Mouse (Mus musculus) c-Kit-positive CD71-positive TER-119-negative erythroid progenitor cells, embryonic 14.5 days (primary cell): ENCODE measurements around the gene Sytl3.

Experiments
- DNase-seq: peaks from one replicate; pipeline ENCODE4 v3.0.0-alpha.2; 2013; ENCODE audit warnings: low read depth

Gene Sytl3

DNA sequence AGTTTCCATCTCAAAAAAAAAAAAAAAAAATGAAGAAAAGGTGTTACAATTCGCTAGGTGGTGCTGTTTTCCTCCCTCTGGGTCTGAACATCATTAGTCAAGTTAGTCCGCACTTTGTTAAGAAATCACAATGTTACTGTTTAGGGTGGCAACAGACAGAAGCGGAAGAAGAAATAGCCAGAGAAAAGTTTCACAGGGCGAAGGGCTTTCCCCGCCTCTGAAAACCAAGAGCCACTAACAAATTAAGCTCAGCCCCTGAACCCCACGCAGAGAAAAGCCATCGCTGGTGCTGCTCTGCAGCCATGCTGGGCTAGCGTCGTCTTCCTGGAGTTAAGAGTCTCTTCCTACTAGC, 119.4 kb downstream of the Sytl3 start:
- no peak for DNase-seq

DNA sequence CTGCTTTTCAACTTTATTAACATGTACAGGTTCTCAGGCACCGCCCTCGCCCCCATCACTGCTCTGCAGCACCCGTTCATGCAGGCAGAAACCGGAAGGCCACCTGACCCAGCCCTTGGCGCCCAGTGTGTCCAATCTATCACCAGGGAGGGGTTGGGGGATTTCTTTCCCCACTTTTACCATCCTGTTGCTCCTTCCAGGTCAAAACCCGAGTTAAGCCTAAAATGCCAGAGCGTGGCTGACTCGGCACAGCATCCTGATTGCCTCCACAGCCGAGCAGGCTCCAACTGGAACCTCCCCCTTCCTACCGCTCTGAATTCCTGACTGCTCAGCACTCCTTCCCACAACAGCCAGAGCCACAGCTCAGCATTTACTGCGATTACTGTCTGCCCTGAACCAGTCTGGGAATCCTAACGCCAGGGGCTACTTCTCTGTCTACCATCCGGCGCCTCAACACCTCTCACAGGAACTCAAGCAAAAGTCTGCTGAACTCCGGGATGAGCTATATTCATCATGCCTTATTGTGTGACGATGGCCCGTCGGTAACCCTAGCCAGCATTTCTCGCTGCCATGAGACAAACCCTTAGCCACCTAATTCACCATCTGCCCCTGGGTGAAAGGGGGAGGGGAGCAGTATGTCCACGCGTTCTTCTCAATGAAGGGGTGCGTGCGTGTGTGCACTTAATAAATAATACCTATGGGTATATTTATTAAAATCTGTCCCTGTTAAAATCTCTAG, 120.0 kb downstream of the Sytl3 start:
- no peak for DNase-seq

DNA sequence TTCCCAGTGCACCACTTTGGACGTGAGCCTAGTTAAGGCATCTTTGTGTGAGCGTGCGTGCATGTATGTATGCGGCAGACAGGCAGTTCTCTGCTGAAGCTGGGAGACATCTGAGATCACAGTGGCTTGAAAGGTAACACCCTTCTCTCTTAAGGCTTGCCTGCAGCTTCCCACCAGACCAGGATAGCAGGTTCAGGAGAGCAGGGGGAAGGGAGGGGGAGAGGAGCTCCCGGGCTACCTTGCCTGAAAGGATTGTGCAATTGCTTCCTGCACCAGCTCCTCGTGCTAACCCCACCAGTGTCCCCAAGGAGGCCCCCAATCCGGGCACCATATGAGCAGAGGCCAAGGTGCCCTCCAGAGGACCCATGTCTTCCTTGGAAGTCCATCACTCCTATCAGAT, 120.7 kb downstream of the Sytl3 start:
- DNase-seq, result no peak

DNA sequence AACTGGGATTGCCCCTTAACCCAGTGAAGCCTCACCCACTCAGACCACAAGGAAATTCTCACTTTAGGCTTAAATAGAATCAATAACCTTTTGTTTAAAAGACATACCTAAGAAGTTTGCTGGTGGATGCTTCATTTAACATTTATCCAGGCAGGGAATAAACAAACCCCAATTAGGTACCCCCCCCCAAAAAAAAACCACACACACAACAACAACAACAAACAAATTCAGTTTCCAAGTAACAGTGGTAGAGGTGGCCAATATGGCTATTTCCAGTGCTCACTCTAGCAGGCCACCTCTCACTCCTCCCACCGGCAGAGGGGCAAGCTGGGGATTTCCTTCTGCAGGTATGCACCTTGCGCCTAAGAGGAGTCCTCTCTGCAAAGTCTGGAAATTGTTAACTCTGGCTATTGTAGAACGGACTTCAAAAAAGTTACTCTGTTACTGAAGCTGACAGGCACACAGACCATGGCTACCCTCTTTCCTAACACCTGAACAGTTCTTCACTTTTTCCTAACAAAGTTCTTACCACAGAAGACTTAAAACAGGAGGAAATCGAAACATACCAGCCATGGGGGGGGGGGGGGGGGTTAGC, 121.7 kb downstream of the Sytl3 start:
- no peak for DNase-seq

DNA sequence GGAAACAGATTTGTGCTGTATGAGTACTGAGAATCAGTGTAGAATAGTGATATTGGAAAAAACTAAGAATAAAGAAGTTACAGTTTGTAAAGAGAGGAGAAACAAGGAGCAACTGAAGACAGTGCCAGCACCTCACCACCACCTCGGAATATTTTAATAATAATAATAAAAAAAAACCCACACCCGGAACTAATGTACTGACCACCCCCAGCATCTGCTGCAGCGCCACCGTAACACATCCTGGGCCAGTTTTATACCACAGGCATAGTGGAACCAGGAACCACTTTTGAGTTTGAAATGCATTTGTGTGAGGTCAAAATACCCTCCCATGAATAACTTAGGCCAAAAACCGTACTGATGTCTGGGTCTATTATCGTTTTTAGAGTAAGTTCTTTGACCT, 122.4 kb downstream of the Sytl3 start:
- DNase-seq, result no peak

DNA sequence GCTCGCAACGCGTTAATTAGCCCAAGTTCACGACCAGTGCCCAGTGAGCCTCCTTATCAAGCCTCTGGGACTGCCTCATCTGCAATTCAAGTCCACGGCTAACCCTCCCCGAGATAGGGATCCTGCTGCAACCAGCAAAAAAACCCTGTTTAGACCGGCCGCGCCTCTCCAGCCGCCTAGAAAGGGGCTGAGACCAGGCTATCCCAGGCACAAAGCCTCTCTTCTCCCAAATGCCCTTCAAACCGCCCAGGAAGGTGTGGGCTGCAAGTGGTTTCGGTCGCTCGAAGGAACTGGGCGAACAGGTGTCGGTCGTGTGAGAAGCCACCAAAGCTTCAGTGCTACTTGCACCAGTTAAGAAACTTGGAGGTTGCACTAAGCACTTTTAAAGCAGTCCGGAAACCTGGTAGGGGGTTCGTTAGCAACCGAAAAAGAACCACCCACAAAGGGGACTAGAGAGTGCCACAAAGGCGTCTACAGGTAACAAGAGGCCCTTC, 123.2 kb downstream of the Sytl3 start:
- peak; percentile 68 for DNase-seq

DNA sequence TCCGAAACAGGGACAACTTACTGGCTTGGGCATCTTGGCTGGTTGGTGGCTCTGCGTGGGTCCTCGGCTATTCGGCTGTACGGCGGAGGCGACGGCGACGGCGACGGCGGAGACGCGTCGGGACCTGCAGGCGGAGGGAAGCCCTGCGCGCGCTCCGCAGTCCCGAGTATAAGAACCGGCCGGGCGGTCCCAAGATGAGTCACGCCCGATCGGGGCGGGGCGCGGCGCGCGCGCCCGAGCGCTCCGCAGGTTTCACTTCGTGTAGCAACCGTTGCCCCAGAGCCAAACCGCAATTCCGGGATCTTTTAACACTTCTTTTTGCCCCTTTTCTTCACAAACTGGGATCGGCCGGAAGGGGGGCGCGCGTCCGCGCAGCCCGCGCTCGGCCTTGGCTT, 123.7 kb downstream of the Sytl3 start, which contains the start of gene Ezr:
Gene Ezr, minus strand, starts transcription at position 174 of the 395 bp plus-strand sequence.
- peak; percentile 83 for DNase-seq

DNA sequence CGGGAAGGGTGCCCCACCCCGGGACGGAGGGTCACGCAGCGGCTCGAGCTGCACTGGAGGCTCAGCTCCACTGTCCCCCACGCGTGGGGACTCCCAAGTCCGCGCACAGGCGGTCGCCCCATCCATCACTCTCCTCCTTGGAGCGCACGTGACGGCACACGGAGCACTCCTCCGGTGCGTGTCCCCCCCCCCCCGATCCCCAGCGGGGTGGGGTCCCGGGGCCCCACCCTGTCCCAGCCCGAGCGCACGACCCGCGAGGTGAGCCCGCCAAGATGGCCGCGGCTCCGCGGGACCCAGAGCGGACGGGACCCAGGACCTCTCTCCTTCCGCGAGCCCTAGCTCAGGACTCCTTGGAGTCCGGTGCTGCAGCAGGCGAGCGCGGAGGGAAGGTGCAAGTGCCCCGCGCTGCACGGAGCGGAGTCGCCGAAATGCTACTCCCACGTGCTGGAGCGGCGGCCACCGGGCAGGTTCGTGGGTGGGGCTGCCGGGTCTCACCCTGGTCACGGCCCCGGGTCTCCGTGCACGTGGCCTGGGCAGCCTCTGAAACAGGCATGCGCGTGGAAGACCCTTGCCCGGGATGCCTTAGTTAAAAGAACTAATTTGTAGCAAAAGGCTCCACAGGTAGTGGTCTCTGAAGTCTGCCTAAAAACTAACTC, 124.2 kb downstream of the Sytl3 start:
- DNase-seq, result no peak

DNA sequence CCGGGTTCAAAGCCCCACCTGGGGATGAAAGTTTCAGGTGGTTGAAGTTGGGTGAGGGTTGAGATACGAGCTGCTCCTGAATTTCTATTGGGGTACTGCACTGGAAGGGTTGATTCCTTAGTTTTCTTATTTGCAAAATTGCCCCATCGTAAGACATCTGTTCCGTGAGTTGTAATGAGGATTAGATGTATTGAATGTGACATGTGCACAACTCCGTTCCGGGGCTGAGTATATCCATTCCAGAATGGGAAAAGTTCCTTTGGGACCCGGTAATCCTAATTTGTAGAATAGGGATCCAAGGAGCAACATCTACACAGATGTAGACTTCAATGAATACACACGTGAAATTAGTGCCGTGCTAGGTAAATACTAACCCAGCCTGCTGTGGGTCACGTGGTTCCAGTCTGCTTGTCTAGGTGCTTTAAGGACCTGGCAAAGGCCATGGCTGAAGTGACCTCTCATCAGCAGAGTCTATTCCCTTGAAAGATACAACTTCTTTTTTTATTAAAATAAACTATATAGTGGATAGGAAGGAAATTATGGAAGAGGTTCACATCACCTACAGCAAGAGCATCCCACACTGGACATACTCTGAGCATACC, 125.0 kb downstream of the Sytl3 start:
- DNase-seq, result no peak

DNA sequence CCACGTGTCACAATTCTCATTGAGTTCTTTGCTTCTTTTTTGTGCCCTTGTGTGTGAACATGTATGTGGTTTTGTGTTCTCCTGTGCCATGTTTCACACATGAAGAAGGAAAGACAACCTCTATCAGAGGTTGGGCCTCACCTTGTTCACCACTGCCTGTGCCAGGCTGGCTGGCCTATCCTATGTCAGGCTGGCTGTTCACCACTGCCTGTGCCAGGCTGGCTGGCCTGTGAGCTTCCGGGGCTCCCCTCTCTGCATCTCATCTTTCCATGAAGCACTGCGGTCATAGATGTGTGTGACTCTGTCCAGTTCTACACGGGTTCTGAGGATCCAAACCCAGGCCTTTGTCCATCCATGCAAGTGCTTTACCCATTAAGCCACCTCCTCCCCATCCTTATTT, 128.3 kb downstream of the Sytl3 start:
- DNase-seq, result no peak
